Mouse (Mus musculus) NIH3T3 (cell line): Measurements from ENCODE around the gene Ogfod2.

Source experiments
- DNase-seq: peaks from one replicate; pipeline ENCODE4 v3.0.0-alpha.2; 2012; ENCODE audit warnings: low read depth

Ogfod2 gene

DNA sequence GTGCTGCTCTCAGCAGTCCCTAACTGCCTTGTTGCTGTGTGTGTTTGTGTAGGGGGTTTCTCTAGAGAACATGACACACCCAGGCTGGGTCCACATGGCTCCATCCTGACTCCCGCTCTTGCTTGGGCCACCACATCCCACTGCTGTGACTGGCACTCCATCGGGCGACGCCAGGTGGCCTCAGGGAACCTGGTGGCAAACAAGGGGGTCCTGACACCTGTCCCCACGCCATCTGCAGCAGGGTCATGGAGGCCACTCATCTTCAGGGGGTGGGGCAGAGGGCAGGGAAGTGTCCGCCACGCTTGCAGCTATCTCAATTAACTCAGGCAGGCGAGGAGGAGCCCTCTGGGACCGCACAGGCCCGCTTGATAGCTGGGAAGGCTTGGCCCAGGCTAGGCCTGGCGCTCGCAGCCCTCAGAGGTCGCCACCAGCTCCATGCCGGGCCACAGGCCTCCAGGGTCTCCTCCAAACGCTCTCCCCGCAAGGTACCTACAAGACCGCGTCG lies 17.0 kb upstream of the Ogfod2 start:
- DNase-seq = no peak

- DNase-seq = peak; percentile 93
These were observed 16.4 kb upstream of the Ogfod2 start, which contains the start of gene Abcb9 for GRCm38 (mm10) chr5:124095596-124096232. Gene Abcb9 (minus strand): TSS chr5:124095798.

DNA sequence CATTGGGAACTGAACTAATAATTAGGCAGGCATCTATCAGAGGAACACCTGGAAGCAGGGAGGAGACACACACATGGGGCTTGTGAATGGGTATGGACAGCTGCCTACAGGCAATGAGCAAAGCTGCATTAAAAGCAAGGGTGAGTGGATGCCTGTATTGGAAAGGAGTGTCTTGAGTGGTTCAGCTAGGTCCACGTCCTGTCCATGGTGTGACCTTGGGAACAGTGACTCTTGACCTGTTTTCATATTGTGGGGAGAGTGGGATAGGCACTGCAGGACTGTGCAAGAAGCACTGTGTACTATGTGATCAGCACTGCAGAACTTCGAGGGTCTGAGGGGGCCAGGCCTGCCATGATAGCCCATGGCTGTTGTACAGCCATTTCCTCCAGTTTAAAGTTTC lies 13.2 kb upstream of the Ogfod2 start:
- DNase-seq = no peak

GRCm38 (mm10) chr5:124100128-124101044 lies 11.7 kb upstream of the Ogfod2 start:
- no peak for DNase-seq

DNA sequence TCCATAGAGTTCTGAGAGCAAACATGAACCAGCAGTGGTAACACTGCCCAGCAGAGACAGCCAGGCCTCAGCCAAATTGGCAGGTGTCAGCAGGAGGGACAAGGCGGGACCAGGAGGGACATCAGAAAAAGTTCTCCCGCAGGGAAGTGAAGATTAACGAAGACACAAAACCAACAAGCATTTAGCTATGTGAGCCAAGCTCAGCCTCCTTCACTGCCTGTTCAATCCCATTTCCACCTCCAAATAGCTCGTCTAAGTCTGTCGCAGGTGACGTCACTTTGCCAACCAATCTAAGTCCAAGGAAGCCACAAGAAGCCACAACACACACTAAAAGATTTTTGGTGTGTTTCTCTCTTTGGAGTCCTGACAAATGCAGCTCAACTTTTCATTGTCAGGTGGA lies 9.8 kb upstream of the Ogfod2 start:
- no peak for DNase-seq

DNA sequence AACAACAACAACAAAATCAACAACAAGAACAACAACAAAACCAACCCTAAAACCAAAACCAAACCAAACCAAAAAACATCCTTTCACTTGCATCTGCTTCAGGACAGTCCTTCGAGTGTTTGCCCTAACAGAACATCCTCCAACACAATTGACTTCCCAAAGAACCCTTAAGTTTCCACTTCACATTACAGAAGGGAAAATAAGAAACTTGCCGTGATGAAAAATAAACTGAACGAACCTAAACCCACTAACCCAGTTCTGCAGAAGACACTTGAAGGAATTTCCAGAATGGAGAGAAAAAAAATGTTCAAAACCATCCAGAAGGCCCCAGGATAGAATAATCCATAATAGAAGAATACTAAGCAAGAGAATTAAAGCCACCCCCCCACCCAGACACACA lies 9.1 kb upstream of the Ogfod2 start:
- no peak for DNase-seq

GRCm38 (mm10) chr5:124103552-124103951 lies 8.5 kb upstream of the Ogfod2 start:
- no peak for DNase-seq

GRCm38 (mm10) chr5:124111077-124111741 lies 888 bp upstream of the Ogfod2 start:
- DNase-seq = peak; percentile 81

- DNase-seq = peak; percentile 26
These were observed 434 bp downstream of the Ogfod2 start for GRCm38 (mm10) chr5:124112531-124112930.

DNA sequence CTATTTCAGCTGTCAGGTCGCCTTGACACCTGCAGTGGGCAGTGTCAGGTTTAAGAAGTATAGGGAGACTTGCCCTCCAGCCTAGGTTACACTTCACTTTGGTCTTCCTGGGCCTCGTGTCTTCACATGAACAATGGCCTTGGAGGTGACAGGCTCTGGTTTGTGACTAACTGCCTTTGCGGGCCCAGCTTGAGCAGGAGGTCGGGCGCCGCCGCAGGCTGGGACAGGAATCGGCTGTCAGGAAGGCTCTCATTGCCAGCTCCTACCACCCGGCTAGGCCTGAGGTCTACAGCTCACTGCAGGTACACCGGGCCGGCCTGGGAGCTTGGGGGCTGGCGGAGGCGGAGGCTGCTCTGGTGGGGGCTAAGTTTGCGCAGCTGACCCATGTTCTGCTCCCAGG lies 933 bp downstream of the Ogfod2 start:
- DNase-seq = peak; percentile 75

GRCm38 (mm10) chr5:124114276-124115025 lies 2.4 kb downstream of the Ogfod2 start:
- DNase-seq = no peak

- peak; percentile 63 for DNase-seq
These were observed 3.4 kb downstream of the Ogfod2 start for GRCm38 (mm10) chr5:124115531-124115930.

- peak; percentile 88 for DNase-seq
These were observed 4.1 kb downstream of the Ogfod2 start, which contains the start of gene Arl6ip4 for GRCm38 (mm10) chr5:124115990-124116845. Gene Arl6ip4 (plus strand): TSS chr5:124116089.

DNA sequence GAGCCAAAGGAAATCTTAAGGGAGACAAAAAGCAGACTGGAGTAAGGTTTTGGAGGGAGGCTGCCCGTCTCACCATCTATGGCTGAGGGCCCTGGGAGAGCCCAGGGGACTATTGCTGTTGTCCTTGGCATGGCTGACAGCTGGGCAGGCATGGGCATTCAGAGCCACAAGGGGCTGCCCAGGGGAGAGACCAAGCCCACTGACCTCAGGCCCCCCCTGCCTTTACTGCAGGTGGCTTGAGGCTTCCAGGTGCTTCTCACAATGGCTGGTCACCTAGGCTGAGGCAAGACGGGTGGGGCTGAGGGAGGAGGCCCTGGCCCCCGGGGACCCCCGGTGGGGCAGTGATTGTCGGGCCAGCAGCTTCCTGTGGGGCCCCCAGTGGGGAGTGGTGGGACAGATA lies 7.1 kb downstream of the Ogfod2 start:
- DNase-seq = no peak

DNA sequence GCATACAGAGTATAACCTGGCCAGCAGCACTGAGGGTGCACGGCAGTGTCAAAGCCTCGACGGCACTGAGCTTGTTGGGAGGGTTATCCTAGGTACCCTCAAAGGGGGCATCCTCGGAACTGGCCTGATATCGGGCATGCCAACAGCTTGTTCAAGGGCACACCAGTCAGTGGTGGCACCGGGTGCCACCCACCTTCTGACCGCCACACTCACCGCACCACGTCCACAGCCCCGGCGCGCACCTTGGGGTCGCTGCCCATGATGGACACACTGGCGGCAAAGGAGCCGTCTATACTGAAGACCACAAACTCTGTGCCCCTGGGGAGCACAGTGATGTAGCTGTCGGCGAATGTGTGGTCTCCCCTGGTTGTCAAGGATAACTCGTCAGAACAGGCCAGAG lies 10.3 kb downstream of the Ogfod2 start:
- DNase-seq = no peak

GRCm38 (mm10) chr5:124125093-124125492 lies 13.0 kb downstream of the Ogfod2 start:
- no peak for DNase-seq

GRCm38 (mm10) chr5:124134261-124134660 lies 22.2 kb downstream of the Ogfod2 start:
- no peak for DNase-seq

GRCm38 (mm10) chr5:124138066-124138465 lies 26.0 kb downstream of the Ogfod2 start:
- DNase-seq = no peak

- no peak for DNase-seq
These were observed 36.9 kb downstream of the Ogfod2 start for GRCm38 (mm10) chr5:124149028-124149427.

- DNase-seq = no peak
These were observed 38.8 kb downstream of the Ogfod2 start for GRCm38 (mm10) chr5:124150895-124151294.

DNA sequence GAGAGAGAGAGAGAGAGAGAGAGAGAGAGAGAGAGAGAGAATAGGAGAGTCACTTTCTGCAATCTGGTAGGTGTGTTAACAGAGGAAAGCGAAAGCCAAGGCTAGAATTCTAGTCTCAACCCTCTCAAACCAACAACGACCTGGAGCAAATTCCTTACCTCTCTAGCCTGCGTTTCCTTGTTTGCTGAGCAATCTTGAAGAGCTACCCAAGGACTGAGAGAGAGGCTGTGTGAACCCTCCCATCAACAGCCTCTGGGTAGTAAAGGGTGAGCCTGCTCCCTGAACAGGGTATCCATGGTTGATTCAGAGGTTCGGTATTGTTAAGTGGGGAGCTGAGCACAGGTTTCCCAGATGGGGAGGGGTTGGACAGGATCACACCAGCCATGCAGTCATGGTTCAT lies 40.6 kb downstream of the Ogfod2 start:
- DNase-seq = no peak
